Mouse (Mus musculus) layer of hippocampus, postnatal 10 days (tissue): ENCODE measurements around the gene Med13l. TPM values are rescaled to one million over a fixed set of nuclear protein-coding genes. Genes with fewer than 3 reads are reported as not detected.

Experiments used
- DNase-seq, 2 experiments: peaks; one replicate each; pipeline ENCODE4 v3.0.0; 2021; ENCODE audit warnings: low spot score in 2 of 2
- long read RNA-seq: library from polyadenylated mRNA; stranded (forward); transcript quantifications from one replicate; pipeline ENCODE4 v2.0.0, GENCODE M21; 2023
- total RNA-seq, 2 experiments: library from RNA; stranded (reverse); gene quantifications; 2 replicates each; pipeline ENCODE4 v1.2.3; 2021

The Med13l gene
- total RNA-seq: 10 to 100 TPM; 63.1 to 64.4 TPM
- long read RNA-seq, partial matches to known transcripts: 3 of 6 reads
- long read RNA-seq, other reads (novel, unspliced or antisense): 2 of 6 reads

DNA sequence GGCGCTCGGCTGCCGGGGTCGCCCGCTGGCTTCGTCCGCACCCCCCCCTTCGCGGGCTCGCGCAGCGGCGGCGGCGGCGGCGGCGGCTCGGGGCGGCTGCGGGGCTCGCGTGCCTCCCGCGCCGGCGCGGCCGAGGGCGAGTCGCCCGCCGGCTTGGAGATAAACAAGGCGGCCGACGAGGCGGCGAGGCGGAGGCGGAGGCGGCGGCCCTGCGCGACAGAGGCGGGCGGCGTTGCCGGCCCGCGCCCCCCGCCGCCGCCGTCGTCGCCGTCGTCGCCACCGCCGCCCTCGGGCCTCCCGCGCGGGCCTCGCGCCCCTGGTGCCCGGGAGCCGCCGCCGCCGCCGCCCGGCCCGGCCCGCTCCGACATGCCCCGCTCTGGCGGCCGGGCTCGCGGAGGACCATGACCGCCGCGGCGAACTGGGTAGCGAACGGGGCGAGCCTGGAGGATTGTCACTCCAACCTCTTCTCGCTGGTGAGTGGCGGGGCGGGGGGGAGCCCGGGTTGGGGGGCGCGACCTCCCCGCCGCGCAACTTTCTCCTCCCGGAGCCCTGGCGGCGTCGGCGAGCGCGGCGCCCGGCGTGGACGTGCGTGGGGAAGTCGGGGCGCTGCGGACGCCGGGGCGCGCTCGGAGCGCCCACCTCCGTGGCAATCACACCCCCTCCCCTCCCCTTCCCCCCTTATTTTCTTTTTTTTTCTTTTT is at the start of gene Med13l:
Gene Med13l, plus strand, starts transcription at position 295 of the 701 bp plus-strand sequence.
- DNase-seq: peak; percentile 55 to 72

DNA sequence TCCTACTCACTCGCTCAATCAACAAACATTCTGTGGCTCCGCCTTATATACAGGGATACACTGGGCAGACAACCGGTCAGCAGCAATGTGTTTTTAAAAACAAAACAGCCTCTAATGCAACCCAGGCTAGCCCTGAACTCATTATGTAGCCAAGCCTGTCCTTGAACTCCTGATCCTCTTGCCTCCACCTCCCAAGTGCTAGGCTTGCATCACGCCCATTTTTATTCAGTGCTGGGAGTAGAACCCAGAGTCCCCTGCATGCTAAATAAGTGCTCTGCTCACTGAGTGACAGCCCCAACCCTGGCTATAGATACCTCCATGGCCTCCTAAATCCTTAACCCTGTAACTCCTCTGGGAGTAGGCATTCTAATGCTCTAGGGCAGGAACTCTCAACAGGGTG is 49.5 kb upstream of the Med13l start:
- DNase-seq: no peak

DNA sequence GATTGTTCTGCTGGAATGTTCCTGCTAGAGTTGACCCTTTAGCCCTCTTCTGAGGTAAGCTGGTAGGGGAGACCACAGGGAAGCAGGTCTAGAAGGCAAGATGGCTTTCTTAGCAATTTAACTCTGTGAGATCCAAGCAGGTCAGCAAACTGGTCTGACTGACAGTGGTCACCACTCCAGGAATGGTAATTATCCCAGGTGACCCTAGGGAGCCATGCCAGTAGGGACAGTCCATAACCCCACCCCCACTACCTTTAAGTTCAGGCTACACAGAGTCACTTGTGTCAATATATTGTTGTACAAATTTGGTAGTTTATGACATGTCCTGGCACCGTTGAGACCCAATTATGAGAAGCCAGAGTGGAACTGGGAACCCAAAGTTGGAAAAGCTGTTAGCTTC is 47.5 kb upstream of the Med13l start:
- DNase-seq: no peak

DNA sequence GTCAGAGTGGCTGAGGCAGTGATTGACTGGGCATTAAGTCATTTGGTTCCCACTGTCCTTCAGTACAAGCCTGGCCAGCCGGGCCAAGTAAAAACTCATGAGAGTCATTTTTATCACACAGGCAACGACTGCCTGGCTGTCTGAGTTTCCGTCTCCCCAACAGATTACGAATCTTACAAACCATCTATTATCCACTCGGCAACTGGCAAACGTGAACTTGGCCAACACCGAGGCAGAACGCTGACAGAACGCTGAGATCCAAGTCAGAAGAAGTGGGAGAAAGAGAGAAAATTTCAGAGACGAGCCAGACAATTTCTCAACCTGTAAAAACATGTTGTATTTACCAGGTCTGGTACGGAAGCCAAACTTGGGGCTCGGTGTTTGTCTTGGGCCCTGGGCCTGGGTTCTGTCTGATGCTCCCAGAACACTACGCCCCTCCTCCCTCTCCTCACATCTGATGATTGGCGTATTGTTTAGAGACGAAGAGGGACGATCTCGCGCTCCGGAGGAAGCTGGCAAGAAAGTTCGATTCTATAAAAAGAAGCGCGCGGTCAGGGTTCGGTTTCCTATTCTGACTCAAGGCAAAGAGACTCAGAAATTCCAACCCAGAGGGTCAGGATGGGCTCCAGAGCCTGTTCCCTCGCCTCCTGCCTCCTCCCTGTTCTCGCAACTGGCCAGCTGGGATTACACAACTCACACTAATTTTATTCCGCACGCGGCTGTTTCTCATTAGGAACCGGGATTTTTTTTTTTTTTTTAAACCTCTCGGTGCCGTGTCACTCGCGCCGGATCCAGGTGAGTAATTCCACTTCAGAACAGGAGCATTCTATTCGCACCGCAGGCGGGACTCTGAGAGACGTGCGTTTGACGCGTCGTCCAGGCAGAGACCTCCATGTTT is 46.6 kb upstream of the Med13l start:
- DNase-seq: peak; percentile 41 to 54

DNA sequence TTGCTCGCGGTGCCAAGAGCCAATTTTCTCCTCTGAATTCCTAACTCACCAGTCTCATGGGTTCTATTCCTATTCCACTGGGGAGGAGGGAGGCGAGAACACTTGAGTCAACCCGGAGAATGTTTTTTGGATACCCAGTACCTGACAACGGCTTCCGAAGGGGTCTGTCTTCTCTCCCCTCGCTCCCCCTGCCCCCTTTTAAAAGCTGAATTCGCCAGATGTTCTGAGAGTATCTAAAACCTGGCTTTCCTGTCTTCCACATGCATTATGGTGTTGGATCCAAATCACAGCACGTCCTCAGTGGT is 46.0 kb upstream of the Med13l start:
- peak in 1 of 2 experiments; percentile 26 for DNase-seq

DNA sequence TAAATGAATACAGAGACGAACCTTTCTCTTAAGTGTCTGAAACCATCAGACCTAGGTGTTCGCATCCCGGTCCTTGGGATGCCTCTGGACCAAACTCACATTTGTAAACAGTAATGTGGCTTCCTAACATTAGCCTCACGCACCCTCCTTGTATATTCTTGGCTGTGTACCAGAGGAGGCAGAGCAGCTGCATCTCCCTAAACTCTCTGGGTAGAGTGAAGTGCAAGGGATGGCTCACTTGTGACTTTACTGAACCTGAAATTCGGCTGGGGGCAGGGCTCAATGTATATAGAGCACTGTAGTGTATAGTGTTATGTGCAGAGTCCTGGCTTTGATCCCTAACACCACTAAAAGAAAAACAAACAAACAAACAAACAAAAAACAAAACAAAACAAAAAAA is 45.6 kb upstream of the Med13l start:
- DNase-seq: no peak

DNA sequence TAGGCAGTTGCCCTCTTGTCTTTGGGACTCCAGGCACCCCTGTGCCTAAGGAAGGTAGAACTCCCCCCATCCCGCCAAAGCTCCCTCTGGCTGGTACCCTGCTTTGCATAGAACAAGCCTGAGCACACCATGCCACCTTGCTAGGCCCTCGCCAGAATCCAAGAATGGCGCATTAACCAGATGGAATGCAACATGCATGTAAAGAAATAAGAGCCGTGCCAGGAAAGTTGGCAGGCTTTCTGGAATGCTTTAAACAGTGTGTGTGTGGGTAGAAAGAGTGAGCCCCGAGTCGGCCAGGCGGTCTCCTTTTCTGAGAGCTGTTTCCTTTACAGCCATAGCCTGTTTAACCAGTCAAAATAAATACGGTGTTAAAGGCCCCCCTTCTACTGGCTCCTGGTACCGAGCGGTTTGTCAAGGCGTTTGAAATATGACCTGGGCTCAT is 45.2 kb upstream of the Med13l start:
- peak; percentile 34 to 41 for DNase-seq

DNA sequence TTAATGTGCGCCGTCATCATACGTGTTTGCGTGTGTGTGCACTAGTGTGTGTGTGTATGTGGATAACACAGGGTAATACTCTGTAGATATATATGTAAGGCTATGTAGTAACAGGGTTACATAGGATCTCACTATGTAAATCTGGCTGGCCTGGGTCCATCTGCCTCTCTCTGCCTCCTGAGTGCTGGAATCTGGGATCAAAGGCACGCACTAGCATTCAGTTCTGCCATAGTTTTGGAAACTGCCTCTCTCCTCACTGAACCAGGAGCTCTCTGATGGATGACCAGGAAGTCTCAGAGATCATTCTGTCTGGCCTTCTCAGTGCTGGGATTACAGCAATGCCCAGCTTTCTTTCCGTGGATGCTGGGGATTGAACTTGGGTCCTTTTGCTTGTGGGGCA is 44.4 kb upstream of the Med13l start:
- no peak for DNase-seq

DNA sequence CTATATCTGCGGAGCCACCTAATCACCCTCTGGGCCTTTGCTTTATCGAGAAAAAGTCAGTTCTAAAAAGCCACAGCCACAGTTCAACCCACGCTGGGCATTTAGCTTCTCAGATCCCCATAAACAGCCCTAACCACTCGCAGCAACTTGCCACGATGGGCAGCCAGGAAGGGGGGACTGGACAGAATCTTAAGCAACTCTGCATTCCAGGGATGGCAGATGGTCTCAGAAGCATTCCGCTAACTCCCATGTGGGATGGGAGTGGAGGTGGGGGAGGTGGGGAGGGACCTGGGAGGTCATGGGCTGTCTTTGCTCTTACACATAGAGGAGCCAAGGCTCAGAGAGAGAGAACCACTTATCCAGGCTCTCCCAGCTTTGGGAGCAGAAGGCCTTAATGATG is 44.0 kb upstream of the Med13l start:
- no peak for DNase-seq

DNA sequence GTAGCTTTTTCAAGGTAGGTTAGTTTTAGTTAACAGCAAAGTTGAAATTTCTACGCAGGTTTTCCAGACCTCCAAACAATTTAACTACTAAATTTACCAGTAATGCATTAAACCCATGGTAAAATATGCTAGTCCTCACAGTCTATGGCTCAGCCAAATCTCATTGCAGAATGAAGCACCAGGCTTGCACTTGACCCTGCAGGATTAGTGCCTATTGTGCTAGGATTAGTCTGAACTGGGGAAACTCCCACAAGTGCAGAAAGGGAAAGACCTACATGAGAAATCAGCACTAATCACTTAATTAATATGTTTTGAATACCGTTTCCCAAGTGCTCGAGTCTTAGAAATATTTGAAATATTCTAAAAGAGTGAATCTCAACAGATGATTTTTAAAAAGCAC is 40.0 kb upstream of the Med13l start:
- DNase-seq: no peak

DNA sequence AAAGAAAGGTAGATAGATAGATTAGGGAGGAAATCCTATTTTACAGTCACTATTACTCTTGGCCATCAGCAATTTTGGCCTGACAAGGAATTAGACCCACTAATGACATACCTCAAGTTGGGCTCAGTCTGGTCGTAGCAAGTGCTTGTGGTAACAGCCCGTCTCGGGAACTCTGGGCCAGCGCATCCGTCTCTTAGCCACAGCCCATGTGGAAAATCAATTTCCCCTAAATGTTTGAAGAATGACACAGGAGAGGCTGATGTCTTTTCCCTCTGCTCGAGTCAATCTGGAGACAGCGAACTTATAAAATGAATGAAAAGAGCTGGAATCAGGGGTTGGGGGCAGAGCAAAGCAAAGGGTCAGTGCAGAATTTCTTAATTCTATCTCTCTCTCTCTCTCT is 36.1 kb upstream of the Med13l start:
- DNase-seq: no peak

DNA sequence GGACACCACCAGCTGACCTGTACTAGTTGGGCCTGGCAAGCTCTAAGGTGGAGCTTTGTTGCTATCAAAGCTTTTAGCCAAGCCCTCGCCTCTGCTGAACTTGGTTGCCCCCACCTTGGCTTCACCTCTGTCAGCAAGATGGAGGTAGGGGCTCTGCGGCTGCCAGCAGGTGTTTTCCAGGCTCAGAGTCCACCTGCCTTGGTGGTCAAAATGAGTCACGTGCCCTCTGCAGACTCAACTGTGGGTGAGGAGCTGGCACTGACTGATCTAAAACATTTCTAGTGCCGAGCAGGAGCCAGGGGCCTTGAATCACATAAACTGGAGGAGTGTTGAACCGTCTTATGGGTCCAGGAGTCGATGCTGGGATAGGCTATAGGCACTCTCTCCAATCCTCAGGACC is 34.8 kb upstream of the Med13l start:
- DNase-seq: no peak

DNA sequence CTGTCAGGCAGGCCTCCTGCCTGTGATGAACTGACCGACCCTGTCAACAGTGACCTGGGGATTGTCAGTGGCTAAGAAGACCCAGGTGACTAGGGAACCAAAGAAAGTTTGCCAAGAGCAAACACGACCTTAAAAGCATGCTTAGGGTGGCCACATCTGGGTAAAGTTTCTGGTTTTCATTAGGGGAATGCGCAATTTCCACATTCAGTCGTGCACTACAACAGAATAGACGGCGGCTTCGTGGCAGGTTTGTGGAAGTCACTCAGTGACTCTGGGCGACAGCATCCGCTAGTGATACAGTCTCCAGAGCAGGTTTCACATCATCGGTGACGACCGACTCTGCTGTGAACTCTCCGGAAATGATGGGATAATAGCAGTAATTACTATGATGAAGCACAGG is 34.0 kb upstream of the Med13l start:
- no peak for DNase-seq

DNA sequence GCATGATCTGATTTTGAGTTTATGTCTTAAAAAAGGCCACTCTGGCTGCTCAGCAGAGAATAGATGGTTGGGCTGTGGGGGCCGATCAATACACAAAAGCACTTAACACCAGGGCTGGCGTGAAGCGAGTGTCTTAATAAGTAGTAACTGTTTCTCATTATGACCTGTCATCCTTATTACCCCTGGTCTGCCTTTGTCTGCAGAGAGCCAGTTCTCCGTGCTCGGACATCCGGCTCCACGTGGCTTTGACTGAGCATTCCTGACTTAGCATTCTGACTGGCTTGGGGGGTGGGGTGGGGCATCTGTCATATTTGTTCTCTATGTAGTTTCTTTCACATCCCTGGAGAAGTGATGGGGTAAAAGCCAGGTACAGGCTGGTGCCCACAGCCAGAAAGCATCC is 31.2 kb upstream of the Med13l start:
- DNase-seq: no peak

DNA sequence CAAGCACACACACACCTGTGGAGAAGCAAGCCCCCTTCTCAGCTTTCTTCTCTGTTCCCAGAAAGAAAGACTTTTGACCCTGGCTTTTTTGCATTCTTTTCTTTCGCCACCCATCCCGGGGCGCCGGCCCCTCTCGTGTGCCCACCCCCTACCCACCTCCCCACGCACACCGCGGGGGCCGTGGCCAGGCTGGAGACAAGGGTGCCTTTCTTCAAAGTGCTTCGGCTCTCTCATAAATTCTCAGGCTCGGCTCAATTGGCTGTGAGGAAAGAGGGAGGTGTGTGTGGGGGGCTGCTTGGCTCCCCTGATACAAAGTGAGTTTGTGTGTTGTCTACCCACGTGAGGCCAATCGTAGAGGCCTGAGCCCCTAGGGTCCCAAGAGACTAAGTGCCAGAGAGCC is 28.4 kb upstream of the Med13l start:
- no peak for DNase-seq

DNA sequence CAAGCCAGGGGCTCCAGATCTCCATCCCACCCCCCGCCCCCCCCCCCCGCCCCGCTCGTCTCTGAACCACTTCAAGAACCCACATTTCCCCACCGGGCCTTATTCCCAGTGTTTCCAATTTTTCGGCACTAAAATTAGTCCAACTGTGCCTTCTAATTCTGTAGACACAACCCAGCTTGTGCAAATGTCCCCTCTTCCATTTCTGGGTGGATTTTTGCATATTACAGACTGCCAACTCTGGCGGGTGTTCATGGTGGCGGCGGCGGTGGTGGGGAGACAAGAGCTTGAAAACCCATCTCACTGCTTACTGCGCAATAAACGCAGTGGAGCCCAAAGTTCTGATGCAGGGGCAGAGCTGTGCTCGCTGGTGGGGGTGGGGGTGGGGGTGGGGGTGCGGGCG is 27.8 kb upstream of the Med13l start:
- DNase-seq: peak; percentile 21 to 45

DNA sequence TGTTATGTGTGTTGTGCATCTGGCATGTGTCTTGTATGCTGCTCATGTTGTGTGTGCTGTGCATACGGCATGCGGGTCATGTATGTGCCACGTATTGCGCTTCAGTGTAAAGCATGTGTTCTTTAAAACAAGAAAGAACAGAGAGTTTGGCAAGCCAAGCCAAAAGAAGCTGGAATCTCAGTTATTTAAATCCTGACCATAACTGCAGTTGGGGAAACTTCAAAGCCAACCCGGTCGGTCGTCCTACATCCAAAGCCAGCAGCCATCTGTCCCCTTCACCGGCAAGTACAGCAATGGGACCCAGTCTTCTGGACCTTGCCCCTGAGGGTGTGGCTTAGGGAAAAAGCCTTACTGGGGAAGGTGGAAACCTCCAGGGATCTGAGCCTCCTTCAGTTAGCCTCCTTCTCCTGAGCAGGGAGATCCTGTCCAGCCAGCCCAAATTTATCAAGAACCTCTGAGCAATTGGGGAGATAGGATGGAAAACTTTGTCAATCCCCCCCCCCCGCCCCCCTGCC is 26.0 kb upstream of the Med13l start:
- DNase-seq: no peak

DNA sequence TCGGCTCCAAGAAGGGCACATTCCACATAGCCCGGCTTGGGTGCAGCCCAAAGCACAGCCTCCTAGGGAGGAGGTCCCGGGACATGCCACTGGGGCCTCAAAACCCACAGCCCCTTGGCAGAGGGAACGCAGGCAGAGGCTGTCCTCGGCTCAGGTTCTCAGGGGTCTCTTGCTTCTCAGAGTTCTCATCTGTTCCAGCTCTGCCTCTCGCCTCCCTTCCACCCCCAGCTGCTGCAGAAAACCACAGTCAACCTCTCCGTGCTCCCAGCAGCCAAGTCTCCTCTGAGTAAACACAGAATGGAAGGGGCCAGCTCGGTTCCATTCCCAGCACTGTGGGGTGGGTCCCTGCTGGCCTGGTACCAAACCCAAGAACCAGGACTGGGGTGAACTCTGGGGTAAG is 25.3 kb upstream of the Med13l start:
- DNase-seq: no peak

DNA sequence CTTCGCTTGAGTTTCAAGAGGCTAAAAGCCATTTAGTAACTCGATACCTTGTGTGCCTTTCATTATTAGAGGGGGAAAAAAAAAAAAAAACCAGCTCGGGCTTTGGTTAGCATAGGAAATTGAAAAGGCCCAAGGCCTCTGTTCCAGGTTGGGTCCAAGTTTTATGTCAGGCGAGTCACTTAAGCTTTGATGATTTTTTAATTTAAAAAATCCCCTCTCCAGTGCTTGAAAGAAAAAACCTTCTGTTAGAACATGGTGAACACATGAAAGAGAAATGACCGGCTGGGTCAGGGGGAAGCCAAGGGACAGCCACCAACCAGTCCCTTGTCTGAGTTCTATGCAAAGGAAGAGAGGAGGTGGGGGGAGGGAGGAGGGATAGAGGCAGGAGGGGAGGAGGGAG is 22.0 kb upstream of the Med13l start:
- no peak for DNase-seq

DNA sequence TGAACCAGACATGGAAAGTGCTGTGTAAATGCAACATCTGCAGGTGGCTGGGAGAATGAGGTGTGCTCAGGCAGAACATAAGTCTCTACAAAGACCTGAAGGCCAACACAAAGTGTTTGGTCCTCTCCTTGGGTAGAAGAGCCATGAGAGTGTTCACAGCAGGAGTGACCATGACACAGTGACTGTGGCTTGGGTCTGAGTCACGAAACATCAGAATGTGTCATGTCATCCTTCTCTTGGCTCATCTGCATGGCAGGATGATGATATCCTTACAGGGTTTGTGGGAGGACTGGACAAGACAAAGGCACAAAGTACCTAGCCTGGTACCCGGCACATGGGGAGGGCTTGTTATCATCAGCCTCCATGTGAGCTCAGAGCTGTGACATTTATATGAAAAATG is 16.7 kb upstream of the Med13l start:
- DNase-seq: no peak

DNA sequence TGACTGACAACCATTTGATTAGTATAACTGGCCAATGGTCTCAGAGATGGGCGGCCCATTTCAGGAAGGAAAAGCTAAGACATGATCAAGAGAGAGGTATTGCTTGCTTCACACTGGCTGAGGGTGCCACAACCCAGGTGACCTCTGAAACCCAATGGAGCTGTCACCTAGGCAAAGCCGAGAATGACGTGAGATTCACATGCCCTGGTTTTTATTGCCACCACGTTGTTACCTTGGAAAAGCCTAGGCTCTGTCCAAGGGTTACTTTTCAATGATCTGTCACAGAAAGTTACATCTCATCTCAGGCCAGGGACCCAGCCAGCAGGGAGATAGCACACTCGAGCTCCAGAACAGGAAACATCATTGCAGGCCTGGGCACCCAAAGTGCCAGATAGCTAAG is 10.0 kb upstream of the Med13l start:
- DNase-seq: no peak

DNA sequence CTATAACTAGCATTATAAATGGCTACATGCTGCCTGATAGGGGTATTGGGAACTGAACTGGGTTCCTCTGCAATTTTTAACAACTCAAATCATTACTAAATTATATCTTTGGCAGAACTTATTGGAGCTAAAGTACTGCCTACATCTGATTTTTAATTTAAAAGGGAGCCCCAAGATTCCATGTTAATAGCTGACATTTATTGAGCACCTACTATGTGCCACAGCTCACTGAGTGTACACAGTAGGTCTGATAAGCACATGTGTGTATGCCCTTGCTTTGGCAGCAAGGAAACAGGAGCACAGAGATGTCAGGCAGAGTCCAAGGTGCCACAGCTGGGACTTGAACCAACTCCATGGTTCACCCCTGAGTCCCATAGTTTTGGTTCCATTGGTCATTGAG is 7.2 kb upstream of the Med13l start:
- DNase-seq: no peak
